Mouse (Mus musculus) intestine, embryonic 14.5 days (tissue): Measurements from ENCODE around the gene S1pr4. TPM values are rescaled to one million over a fixed set of nuclear protein-coding genes. Genes with fewer than 3 reads are reported as not detected.

Experiments
- ATAC-seq: fragments of 200-750 bp; cut with Nextera tagmentation; replicated peaks from 2 replicates; pipeline ENCODE4 v1.8.0; 2017; ENCODE audit warnings: low read depth, moderate number of reproducible peaks, moderate TSS enrichment, moderate library complexity; ENCODE audit not compliant: low FRiP score, low TSS enrichment
- DNase-seq: peaks from one replicate; pipeline ENCODE4 v3.0.0-alpha.2; 2018; ENCODE audit warnings: low spot score
- H3K27ac ChIP-seq: fragments of 300-500 bp; sonication (generic); 2 replicates; pipeline ENCODE4 v1.5.1; 2014; ENCODE audit warnings: low read depth, mild to moderate bottlenecking, control low read depth
- H3K27me3 ChIP-seq: fragments of 300-500 bp; sonication (generic); replicated peaks from 2 replicates; pipeline ENCODE4 v1.6.1; 2014; ENCODE audit warnings: low read length, control low read depth; ENCODE audit not compliant: control insufficient read depth, insufficient read depth
- H3K36me3 ChIP-seq: fragments of 300-500 bp; sonication (generic); 2 replicates; pipeline ENCODE4 v1.6.1; 2014; ENCODE audit warnings: low read length, control low read depth; ENCODE audit not compliant: control insufficient read depth, insufficient read depth
- H3K4me1 ChIP-seq: fragments of 300-500 bp; sonication (generic); replicated peaks from 2 replicates; pipeline ENCODE4 v1.6.1; 2014; ENCODE audit warnings: low read length, control low read depth, mixed read lengths; ENCODE audit not compliant: control insufficient read depth, insufficient read depth
- H3K4me2 ChIP-seq: fragments of 300-500 bp; sonication (generic); 2 replicates; pipeline ENCODE4 v1.6.1; 2014; ENCODE audit warnings: low read length
- H3K4me3 ChIP-seq: fragments of 300-500 bp; sonication (generic); 2 replicates; pipeline ENCODE4 v1.5.1; 2014; ENCODE audit warnings: low read depth, low read length, control low read depth, mixed read lengths
- H3K9ac ChIP-seq: fragments of 300-500 bp; sonication (generic); 2 replicates; pipeline ENCODE4 v1.6.1; 2014; ENCODE audit warnings: mild to moderate bottlenecking, low read length
- H3K9me3 ChIP-seq: fragments of 300-500 bp; sonication (generic); 2 replicates; pipeline ENCODE4 v1.6.1; 2016; ENCODE audit warnings: low read length, control low read depth; ENCODE audit not compliant: control insufficient read depth
- WGBS: fragments of 180-500 bp; shearing (Covaris S2); extraction: QIAGEN DNeasy Blood & Tissue Kit; methylation state at CpG from one replicate; pipeline ENCODE4 v1.1.7; 2014; 5-methylcytosine and 5-hydroxymethylcytosine counted together
- polyA plus RNA-seq: library from polyadenylated mRNA; unstranded; fragments of >200 nt; fragmentation: Nextera tagmentation; extraction: Ambion mirVana; gene quantifications from 2 replicates; pipeline ENCODE4 v1.2.1, GENCODE M21; 2014

S1pr4 gene
- polyA plus RNA-seq, 1 experiment from 2014 or later, result 0.53 TPM

GRCm38 (mm10) chr10:81542727-81543460 is 43.0 kb upstream of the S1pr4 start:
- DNase-seq (no peak), ATAC-seq (no peak)
- Histone ChIP-seq H3K27ac (no peak overlapping the region), H3K9ac (peak overlapping the region; percentile 90), H3K9me3 (no peaks in the 10 kb centered on the region), H3K27me3 (no peaks in the 10 kb centered on the region), H3K4me2 (peak overlapping the region; percentile 95), H3K36me3 (peaks cover 20% of the 10 kb centered on the region), H3K4me1 (peaks cover 36% of the 10 kb centered on the region), H3K4me3 (peak overlapping the region; percentile 91; the same call in 1 of the 2 replicates)
- WGBS, result 64% methylated on average over 7 of the region's 7 CpGs

- ATAC-seq (no peak), DNase-seq (no peak)
- H3K36me3 ChIP-seq, result peaks cover 20% of the 10 kb centered on the region
- no peak overlapping the region for H3K4me3 ChIP-seq
- whole genome bisulfite sequencing, result 66% methylated on average over 10 of the region's 10 CpGs
- H3K4me2 ChIP-seq, result peak overlapping the region; percentile 95; the same call in 1 of the 2 replicates
- no peaks in the 10 kb centered on the region for H3K27me3 ChIP-seq
- H3K4me1 ChIP-seq, result peaks cover 36% of the 10 kb centered on the region
- H3K9me3 ChIP-seq, result no peaks in the 10 kb centered on the region
- peak overlapping the region; percentile 23; the same call in 1 of the 2 replicates for H3K9ac ChIP-seq
- H3K27ac ChIP-seq, result no peak overlapping the region
Observed at GRCm38 (mm10) chr10:81541803-81542202, 41.9 kb upstream of the S1pr4 start.

- ATAC-seq (no peak), DNase-seq (no peak)
- 88% methylated on average over 5 of the region's 5 CpGs for WGBS
- Histone ChIP-seq H3K9me3 (no peaks in the 10 kb centered on the region), H3K4me2 (no peak overlapping the region), H3K4me1 (peaks cover 36% of the 10 kb centered on the region), H3K27me3 (no peaks in the 10 kb centered on the region), H3K9ac (peak overlapping the region; percentile 23; the same call in 1 of the 2 replicates), H3K27ac (no peak overlapping the region), H3K4me3 (no peak overlapping the region), H3K36me3 (peaks cover 20% of the 10 kb centered on the region)
Observed at GRCm38 (mm10) chr10:81541363-81541762, 41.4 kb upstream of the S1pr4 start.

- WGBS, result 79% methylated on average over 3 of the region's 3 CpGs
Observed at GRCm38 (mm10) chr10:81538321-81539048, 38.6 kb upstream of the S1pr4 start.

GRCm38 (mm10) chr10:81537429-81537828 is 37.5 kb upstream of the S1pr4 start:
- H3K4me2 ChIP-seq, result no peak overlapping the region
- H3K9ac ChIP-seq, result no peak overlapping the region
- H3K27me3 ChIP-seq, result no peaks in the 10 kb centered on the region
- no peaks in the 10 kb centered on the region for H3K9me3 ChIP-seq
- H3K4me1 ChIP-seq, result peaks cover 10% of the 10 kb centered on the region
- no peak overlapping the region for H3K27ac ChIP-seq
- 78% methylated on average over 2 of the region's 2 CpGs for WGBS
- peaks cover 30% of the 10 kb centered on the region for H3K36me3 ChIP-seq
- no peak overlapping the region for H3K4me3 ChIP-seq
- DNase-seq (no peak), ATAC-seq (no peak)

More at GRCm38 (mm10) chr10:81538321-81539048, 38.6 kb upstream of the S1pr4 start:
- DNase-seq, result no peak
- Histone ChIP-seq H3K27ac (no peak overlapping the region), H3K9ac (no peak overlapping the region), H3K4me3 (no peak overlapping the region), H3K4me2 (no peak overlapping the region), H3K36me3 (peaks cover 24% of the 10 kb centered on the region), H3K27me3 (no peaks in the 10 kb centered on the region), H3K9me3 (no peaks in the 10 kb centered on the region), H3K4me1 (peaks cover 21% of the 10 kb centered on the region)
- no peak for ATAC-seq

- 76% methylated on average over 6 of the region's 6 CpGs for WGBS
- Histone ChIP-seq H3K4me1 (peaks cover 3% of the 10 kb centered on the region), H3K27ac (no peak overlapping the region), H3K4me2 (no peak overlapping the region), H3K9me3 (no peaks in the 10 kb centered on the region), H3K36me3 (peaks cover 37% of the 10 kb centered on the region), H3K9ac (no peak overlapping the region), H3K27me3 (no peaks in the 10 kb centered on the region), H3K4me3 (no peak overlapping the region)
- DNase-seq (no peak), ATAC-seq (no peak)
Observed at GRCm38 (mm10) chr10:81536734-81537133, 36.8 kb upstream of the S1pr4 start.

GRCm38 (mm10) chr10:81534826-81535225 is 34.9 kb upstream of the S1pr4 start:
- Histone ChIP-seq H3K4me3 (no peak overlapping the region), H3K27me3 (no peaks in the 10 kb centered on the region), H3K4me1 (no peaks in the 10 kb centered on the region), H3K4me2 (no peak overlapping the region), H3K9me3 (no peaks in the 10 kb centered on the region), H3K36me3 (peaks cover 50% of the 10 kb centered on the region), H3K9ac (no peak overlapping the region), H3K27ac (no peak overlapping the region)
- DNase-seq (no peak), ATAC-seq (peak; percentile 54)
- WGBS, result 48% methylated on average over 15 of the region's 16 CpGs

GRCm38 (mm10) chr10:81526779-81527178 is 26.8 kb upstream of the S1pr4 start:
- Histone ChIP-seq H3K36me3 (peaks cover 30% of the 10 kb centered on the region), H3K9me3 (no peaks in the 10 kb centered on the region), H3K27ac (no peak overlapping the region), H3K27me3 (no peaks in the 10 kb centered on the region), H3K9ac (no peak overlapping the region), H3K4me2 (no peak overlapping the region), H3K4me3 (no peak overlapping the region), H3K4me1 (peaks cover 7% of the 10 kb centered on the region)
- 0 out of 2 replicates have a peak, but pooled peaks have one; percentile 9 for ATAC-seq
- WGBS, result 17% methylated on average over 14 of the region's 14 CpGs
- peak; percentile 92 for DNase-seq
